Mouse (Mus musculus) thymus, adult 2 months (tissue): Measurements from ENCODE around the gene Pid1.

ENCODE experiments used
- CTCF ChIP-seq: fragments of 200-500 bp; IDR thresholded peaks from 2 replicates; pipeline ENCODE4 v1.5.1; 2012; ENCODE audit warnings: mild to moderate bottlenecking, control low read depth, low read length, moderate library complexity, borderline replicate concordance; ENCODE audit not compliant: control insufficient read depth, poor library complexity, insufficient read depth; ENCODE audit errors: extremely low read depth
- POLR2A ChIP-seq: fragments of 200-500 bp; IDR thresholded peaks from 2 replicates; pipeline ENCODE4 v1.6.1; 2012; ENCODE audit warnings: mild to moderate bottlenecking, low read length, control low read depth, moderate library complexity; ENCODE audit not compliant: control insufficient read depth, poor library complexity, insufficient read depth; ENCODE audit errors: extremely low read depth

GRCm38 (mm10) chr1:84284293-84285068 lies 79.5 kb downstream of the Pid1 start:
- TF ChIP-seq CTCF: no peak
- no peak for TF ChIP-seq POLR2A
